Mouse (Mus musculus) ES-E14 (cell line): ENCODE data around the gene Nppc. TPM values are rescaled to one million over a fixed set of nuclear protein-coding genes. Genes with fewer than 3 reads are reported as not detected.

Source experiments
- DNase-seq: peaks from one replicate; pipeline ENCODE4 v3.0.0-alpha.2; 2013; ENCODE audit warnings: low read depth, low spot score
- H3K27ac ChIP-seq: 2 replicates; pipeline ENCODE4 v1.5.1; 2012; ENCODE audit warnings: low read depth, mild to moderate bottlenecking, low read length, moderate library complexity, mixed read lengths; ENCODE audit not compliant: poor library complexity, insufficient read depth, severe bottlenecking
- H3K36me3 ChIP-seq: 2 replicates; pipeline ENCODE4 v1.6.1; 2012; ENCODE audit warnings: mild to moderate bottlenecking, low read length, moderate library complexity, mixed read lengths; ENCODE audit not compliant: control insufficient read depth, poor library complexity, insufficient read depth, severe bottlenecking
- H3K4me1 ChIP-seq, 2 experiments: fragments of 150-350 bp in 1 of 2; sonication (generic) in 1 of 2; 2 replicates each; pipeline ENCODE4 v1.6.1; 2012; ENCODE audit warnings: low read length in 2 of 2, mild to moderate bottlenecking in 1 of 2, mixed read lengths in 1 of 2; ENCODE audit not compliant: control insufficient read depth in 2 of 2, insufficient read depth in 2 of 2, poor library complexity in 1 of 2
- H3K4me3 ChIP-seq, 2 experiments: fragments of 150-350 bp in 1 of 2; sonication (generic) in 1 of 2; 2 replicates each; pipeline ENCODE4 v1.5.1; 2012; ENCODE audit warnings: low read length in 2 of 2, low read depth in 1 of 2, mild to moderate bottlenecking in 1 of 2, mixed read lengths in 1 of 2; ENCODE audit not compliant: insufficient read depth in 1 of 2, poor library complexity in 1 of 2, severe bottlenecking in 1 of 2
- H3K9ac ChIP-seq: 2 replicates; pipeline ENCODE4 v1.6.1; 2012; ENCODE audit warnings: low read depth, mild to moderate bottlenecking, low read length, mixed read lengths; ENCODE audit not compliant: poor library complexity, insufficient read depth, severe bottlenecking
- H3K9me3 ChIP-seq: fragments of 150-350 bp; sonication (generic); 2 replicates; pipeline ENCODE4 v1.6.1; 2012; ENCODE audit warnings: low read depth, mild to moderate bottlenecking, low read length; ENCODE audit not compliant: control insufficient read depth, insufficient read depth
- CHD2 ChIP-seq: IDR thresholded peaks from 2 replicates; pipeline ENCODE4 v1.6.1; 2014; ENCODE audit warnings: mild to moderate bottlenecking, low read depth, low read length, inconsistent platforms
- HCFC1 ChIP-seq: IDR thresholded peaks from 2 replicates; pipeline ENCODE4 v1.6.1; 2012; ENCODE audit warnings: low read length, inconsistent platforms, borderline replicate concordance; ENCODE audit not compliant: insufficient read depth
- MAFK ChIP-seq: IDR thresholded peaks from 2 replicates; pipeline ENCODE4 v1.6.1; 2014; ENCODE audit warnings: mild to moderate bottlenecking, low read depth, low read length, inconsistent platforms; ENCODE audit not compliant: insufficient read depth
- ZC3H11A ChIP-seq: IDR thresholded peaks from 2 replicates; pipeline ENCODE4 v1.6.1; 2012; ENCODE audit warnings: low read depth, mild to moderate bottlenecking, inconsistent platforms, low read length, borderline replicate concordance
- ZNF384 ChIP-seq: IDR thresholded peaks from 2 replicates; pipeline ENCODE4 v1.6.1; 2012; ENCODE audit warnings: low read depth, low read length, inconsistent platforms
- in situ Hi-C, 2 experiments: fragments of 600-800 bp; cut with MboI; formaldehyde crosslinking; loops; one replicate each; pipeline ENCODE4 v1.15.1; 2025; ENCODE audit warnings: low sequenced_read_pairs in 2 of 2, inconsistent platforms in 1 of 2; ENCODE audit not compliant: unreplicated experiment in 2 of 2
- total RNA-seq: library from RNA; depleted of rRNA; stranded (reverse); fragments of 300-350 nt; gene quantifications from 2 replicates; pipeline ENCODE4 v1.2.3, GENCODE M21; 2012

The Nppc gene
- total RNA-seq, 1 experiment: 0.45 TPM

GRCm38 (mm10) chr1:86650272-86650671, 20.1 kb downstream of the Nppc start:
- Histone ChIP-seq H3K4me3 (no peak overlapping the region), H3K4me1 (peaks cover 7 to 15% of the 10 kb centered on the region in 2 experiments; a peak in 3 of 4 replicates), H3K9ac (no peak overlapping the region), H3K36me3 (no peaks in the 10 kb centered on the region), H3K9me3 (no peaks in the 10 kb centered on the region), H3K27ac (no peak overlapping the region)
- DNase-seq: peak; percentile 53
- in situ Hi-C loops: no loop called here
- no peak for TF ChIP-seq MAFK
- TF ChIP-seq ZNF384: no peak
- peak; percentile 81 for TF ChIP-seq ZC3H11A

GRCm38 (mm10) chr1:86647517-86647916, 22.9 kb downstream of the Nppc start:
- H3K4me3 ChIP-seq: no peak overlapping the region
- no peaks in the 10 kb centered on the region for H3K9me3 ChIP-seq
- peaks cover 3 to 12% of the 10 kb centered on the region in 2 experiments; a peak in 3 of 4 replicates for H3K4me1 ChIP-seq
- peak; percentile 44 for DNase-seq
- TF ChIP-seq ZC3H11A: no peak
- H3K36me3 ChIP-seq: no peaks in the 10 kb centered on the region
- in situ Hi-C loops: no loop called here
- H3K9ac ChIP-seq: no peak overlapping the region
- no peak overlapping the region for H3K27ac ChIP-seq

GRCm38 (mm10) chr1:86643101-86643809, 27.1 kb downstream of the Nppc start:
- in situ Hi-C loops: no loop called here
- H3K4me3 ChIP-seq: no peak overlapping the region
- no peaks in the 10 kb centered on the region for H3K9me3 ChIP-seq
- peaks cover 0 to 12% of the 10 kb centered on the region in 2 experiments; a peak in 2 of 4 replicates for H3K4me1 ChIP-seq
- TF ChIP-seq MAFK (no peak), ZNF384 (no peak), ZC3H11A (no peak), HCFC1 (no peak), CHD2 (no peak)
- no peaks in the 10 kb centered on the region for H3K36me3 ChIP-seq
- H3K27ac ChIP-seq: no peak overlapping the region
- H3K9ac ChIP-seq: no peak overlapping the region
- no peak for DNase-seq

- Histone ChIP-seq H3K4me3 (no peak overlapping the region), H3K4me1 (peaks cover 0 to 8% of the 10 kb centered on the region in 2 experiments; a peak in 2 of 4 replicates), H3K9ac (no peak overlapping the region), H3K36me3 (no peaks in the 10 kb centered on the region), H3K27ac (no peak overlapping the region), H3K9me3 (no peaks in the 10 kb centered on the region)
- in situ Hi-C loops: no loop called here
- TF ChIP-seq HCFC1 (peak; percentile 88), ZC3H11A (no peak)
- DNase-seq: no peak
Observed at GRCm38 (mm10) chr1:86634751-86635359, 35.5 kb downstream of the Nppc start.
